Mouse (Mus musculus): ENCODE data around the gene Relch. TPM values are rescaled to one million over a fixed set of nuclear protein-coding genes. Genes with fewer than 3 reads are reported as not detected.
"Not testable (repeated sequence)": the region's sequence is repeated elsewhere in the genome, so short reads cannot be mapped to it uniquely, and the experiment has no call there.

The Relch gene
- total and polyA plus RNA-seq, 3 experiments = 29.2 to 41.9 (median 39.0) TPM

DNA sequence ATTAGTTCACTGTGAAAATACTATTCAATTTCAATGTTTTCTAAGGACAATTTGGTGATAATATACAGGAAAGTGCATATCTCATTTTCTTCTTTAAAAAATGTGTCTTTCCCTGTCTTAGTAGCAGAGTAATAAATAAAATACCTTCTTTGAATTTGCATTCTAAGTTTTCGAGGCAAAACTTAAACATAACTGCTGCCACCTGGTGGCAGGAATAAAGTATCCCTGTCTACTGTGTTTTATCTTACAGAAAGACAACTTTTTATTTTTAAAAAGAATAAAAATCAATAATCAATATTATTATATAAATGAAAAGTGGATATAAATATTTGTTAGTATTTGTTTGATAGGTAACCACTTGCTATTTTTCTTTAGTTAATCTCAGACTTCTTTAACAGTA, 47.6 kb downstream of the Relch start (continued):
- TF ChIP-seq RAD21 (IDR thresholded peaks at IDR 0.05; ENCODE audit: low read depth, low read length) = peak; percentile 53
- TF ChIP-seq KAT2A (conservative IDR thresholded peaks at IDR 0.05; ENCODE audit: low read depth, low read length) = no peak
- TF ChIP-seq HCFC1 (IDR thresholded peaks at IDR 0.05; ENCODE audit: low read depth, low read length) = no peak

DNA sequence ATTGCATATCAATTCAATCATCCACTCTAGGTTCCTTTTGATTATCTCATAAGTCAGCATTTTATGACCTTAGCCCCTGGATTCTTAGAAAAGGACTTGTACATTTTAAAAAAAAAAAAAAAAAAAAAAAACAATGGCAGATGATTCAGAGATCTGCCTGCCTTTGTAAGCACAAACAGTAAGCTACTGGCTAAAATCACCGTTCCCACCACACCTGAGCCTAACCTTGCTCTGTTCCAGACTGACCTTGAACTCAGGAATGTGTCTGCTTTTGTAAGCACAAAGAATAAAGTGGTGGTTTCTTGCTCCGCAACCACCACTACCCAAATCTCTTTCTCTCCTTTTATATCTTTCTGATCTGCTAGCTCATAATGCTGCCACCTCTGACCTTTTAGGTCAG, 49.2 kb downstream of the Relch start:
- H3K79me2 ChIP-seq (ENCODE audit: control insufficient read depth, insufficient read depth, low read length, poor library complexity) = no peaks in the 10 kb centered on the region
- no peak overlapping the region for H3K4me3 ChIP-seq (ENCODE audit: control insufficient read depth in 1 of 2, insufficient read depth in 1 of 2, low read depth in 2 of 2, low read length in 2 of 2)
- H3K27ac ChIP-seq (ENCODE audit: control insufficient read depth, low read depth, low read length) = no peak overlapping the region
- peaks cover 3 to 34% of the 10 kb centered on the region in 2 experiments for H3K36me3 ChIP-seq (ENCODE audit: control insufficient read depth in 1 of 2, insufficient read depth in 2 of 2, low read length in 2 of 2)
- TF ChIP-seq MYB (IDR thresholded peaks at IDR 0.05; ENCODE audit: low read depth, low read length) (no peak), ETS1 (IDR thresholded peaks at IDR 0.05; ENCODE audit: low read depth, low read length) (no peak), MYC (IDR thresholded peaks at IDR 0.05; ENCODE audit: low read depth, low read length) (no peak), ZC3H11A (IDR thresholded peaks at IDR 0.05; ENCODE audit: low read depth, low read length) (no peak), MXI1 (IDR thresholded peaks at IDR 0.05; ENCODE audit: low read depth, low read length) (no peak)
- no peaks in the 10 kb centered on the region for H3K4me1 ChIP-seq (ENCODE audit: control insufficient read depth in 1 of 2, insufficient read depth in 2 of 2, low read length in 2 of 2)
- DNase-seq (ENCODE audit: low read depth, low spot score) = no peak
- H3K9me3 ChIP-seq (replicated peaks; ENCODE audit: insufficient read depth, low read length) = no peaks in the 10 kb centered on the region
- H3K9ac ChIP-seq (ENCODE audit: control insufficient read depth, low read depth, low read length, poor library complexity, severe bottlenecking) = no peak overlapping the region
- H3K27me3 ChIP-seq (ENCODE audit: control insufficient read depth in 1 of 2, insufficient read depth in 2 of 2, low read length in 2 of 2) = no peaks in the 10 kb centered on the region

- Histone ChIP-seq H3K4me1 (ENCODE audit: control insufficient read depth in 1 of 2, insufficient read depth in 2 of 2, low read length in 2 of 2) (no peaks in the 10 kb centered on the region; a peak in 1 of 4 replicates), H3K27ac (ENCODE audit: control insufficient read depth, low read depth, low read length) (no peak overlapping the region), H3K27me3 (ENCODE audit: control insufficient read depth in 1 of 2, insufficient read depth in 2 of 2, low read length in 2 of 2) (no peaks in the 10 kb centered on the region), H3K9me3 (replicated peaks; ENCODE audit: insufficient read depth, low read length) (no peaks in the 10 kb centered on the region), H3K4me3 (ENCODE audit: control insufficient read depth in 1 of 2, insufficient read depth in 1 of 2, low read depth in 2 of 2, low read length in 2 of 2) (no peak overlapping the region), H3K79me2 (ENCODE audit: control insufficient read depth, insufficient read depth, low read length, poor library complexity) (no peaks in the 10 kb centered on the region), H3K9ac (ENCODE audit: control insufficient read depth, low read depth, low read length, poor library complexity, severe bottlenecking) (no peak overlapping the region), H3K36me3 (ENCODE audit: control insufficient read depth in 1 of 2, insufficient read depth in 2 of 2, low read length in 2 of 2) (peaks cover 0 to 48% of the 10 kb centered on the region in 2 experiments; a peak in 2 of 4 replicates)
- no peak for DNase-seq (ENCODE audit: low read depth, low spot score)
- TF ChIP-seq ZC3H11A (IDR thresholded peaks at IDR 0.05; ENCODE audit: low read depth, low read length) (no peak), JUND (IDR thresholded peaks at IDR 0.05; ENCODE audit: low read depth, low read length) (no peak)
These were observed 54.7 kb downstream of the Relch start for GRCm38 (mm10) chr1:105718358-105718757.

DNA sequence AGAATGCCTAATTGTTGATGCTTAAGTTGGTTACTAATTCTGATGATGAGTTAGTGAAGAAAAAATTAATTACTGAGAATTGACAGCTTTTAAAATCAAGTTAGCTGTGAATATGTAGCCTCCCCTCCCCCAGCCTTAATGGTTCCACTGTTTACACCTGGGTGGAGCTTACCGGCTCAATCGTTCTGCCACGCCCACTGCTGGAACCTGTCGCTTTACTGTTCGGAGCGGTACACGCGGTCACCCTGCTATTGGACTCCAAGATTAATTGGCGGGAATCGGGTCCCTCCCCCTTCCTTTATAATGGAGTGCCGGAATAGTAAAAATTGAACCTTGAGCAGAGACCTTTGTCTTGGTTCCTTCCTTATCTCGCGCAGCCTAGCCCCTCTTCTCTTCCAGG, 65.6 kb downstream of the Relch start:
- not testable (repeated sequence) for H3K79me2 ChIP-seq (ENCODE audit: control insufficient read depth, insufficient read depth, low read length, poor library complexity); H3K9me3 ChIP-seq (replicated peaks; ENCODE audit: insufficient read depth, low read length); H3K9ac ChIP-seq (ENCODE audit: control insufficient read depth, low read depth, low read length, poor library complexity, severe bottlenecking); H3K4me1 ChIP-seq (ENCODE audit: control insufficient read depth in 1 of 2, insufficient read depth in 2 of 2, low read length in 2 of 2); H3K27ac ChIP-seq (ENCODE audit: control insufficient read depth, low read depth, low read length); H3K4me3 ChIP-seq (ENCODE audit: control insufficient read depth in 1 of 2, insufficient read depth in 1 of 2, low read depth in 2 of 2, low read length in 2 of 2); H3K27me3 ChIP-seq (ENCODE audit: control insufficient read depth in 1 of 2, insufficient read depth in 2 of 2, low read length in 2 of 2); DNase-seq (ENCODE audit: low read depth, low spot score)
- peaks cover 0 to 53% of the 10 kb centered on the region in 2 experiments; a peak in 2 of 4 replicates for H3K36me3 ChIP-seq (ENCODE audit: control insufficient read depth in 1 of 2, insufficient read depth in 2 of 2, low read length in 2 of 2)
